Mouse (Mus musculus): Measurements from ENCODE around the gene Adgrg5. TPM values are rescaled to one million over a fixed set of nuclear protein-coding genes. Genes with fewer than 3 reads are reported as not detected.
A peak's percentile ranks its signal among the peaks of the same experiment; 100 is the strongest.

Gene Adgrg5
- polyA plus RNA-seq, 1 experiment, result 0.08 TPM

DNA sequence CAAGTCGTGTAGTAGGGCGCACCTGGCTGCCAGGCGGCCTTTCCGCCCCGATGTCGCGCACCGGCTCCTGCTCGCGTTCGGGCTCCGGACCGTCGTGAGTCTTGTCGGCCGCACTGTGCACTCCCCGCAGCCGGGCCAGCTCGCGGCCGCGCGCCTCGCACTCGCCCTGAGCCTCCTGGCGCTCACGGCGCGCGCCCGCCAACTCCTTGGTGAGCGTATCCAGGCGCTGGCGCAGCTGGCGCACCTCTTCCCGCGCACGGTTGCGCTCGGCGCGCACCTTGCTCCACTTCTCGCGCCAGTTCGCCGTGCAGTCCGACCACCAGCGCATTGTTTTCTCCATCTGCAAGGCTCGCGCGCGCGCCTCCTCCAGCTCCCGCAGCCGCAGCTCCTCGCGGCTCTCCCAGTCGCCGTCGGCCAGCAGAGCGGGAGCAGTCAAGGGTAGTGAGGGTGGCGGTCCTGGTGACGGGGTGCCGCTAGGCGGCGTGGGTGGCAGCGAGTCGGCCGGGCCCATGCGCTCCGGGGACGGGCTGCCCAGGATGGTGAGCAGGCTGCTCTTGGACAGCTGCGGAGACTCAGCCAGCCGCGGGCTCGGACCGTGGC, 10.3 kb upstream of the Adgrg5 start:
- no peak overlapping the region for H3K27ac ChIP-seq (ENCODE audit: insufficient read depth, low read length)
- peak in 1 of 2 experiments; percentile 36 for DNase-seq
- H3K4me3 ChIP-seq (replicated peaks; ENCODE audit: insufficient read depth, low read depth, low read length), result no peak overlapping the region
- H3K27me3 ChIP-seq (ENCODE audit: control insufficient read depth, insufficient read depth, low read length), result no peaks in the 10 kb centered on the region; the same call in 1 of the 2 replicates
- H3K4me1 ChIP-seq (ENCODE audit: control insufficient read depth, insufficient read depth, low read length), result no peaks in the 10 kb centered on the region; the same call in 1 of the 2 replicates
- WGBS, result 9% methylated on average over 77 of the region's 77 CpGs
- 0 out of 2 replicates have a peak, but pooled peaks have one; percentile 27 for TF ChIP-seq CTCF (IDR thresholded peaks at IDR 0.05; ENCODE audit: borderline replicate concordance, insufficient read depth, low read depth, low read length)
- TF ChIP-seq POLR2A (IDR thresholded peaks at IDR 0.05; ENCODE audit: borderline replicate concordance, insufficient read depth, low read length), result no peak

DNA sequence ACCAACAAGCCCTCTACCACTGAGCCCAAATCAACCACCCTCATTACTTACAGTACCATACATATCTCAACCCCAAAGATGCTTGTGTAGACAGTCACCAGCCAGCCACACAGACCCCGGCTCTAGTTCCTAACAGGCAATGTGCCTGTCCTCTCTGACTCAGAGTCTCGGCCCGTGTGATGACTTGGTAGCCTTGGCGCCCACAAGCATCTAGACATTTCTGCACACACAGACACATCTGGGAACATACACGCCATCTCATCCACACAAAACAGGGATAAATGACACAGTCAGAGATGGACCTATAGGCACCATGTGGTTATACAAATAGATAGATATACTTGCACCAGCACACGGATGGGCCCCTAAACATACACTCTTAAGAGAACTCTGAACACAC, 9.2 kb upstream of the Adgrg5 start:
- DNase-seq, result no peak
- H3K27ac ChIP-seq (ENCODE audit: insufficient read depth, low read length), result no peak overlapping the region
- 52% methylated on average over 6 of the region's 6 CpGs for WGBS
- H3K4me1 ChIP-seq (ENCODE audit: control insufficient read depth, insufficient read depth, low read length), result no peaks in the 10 kb centered on the region; the same call in 1 of the 2 replicates
- no peaks in the 10 kb centered on the region; the same call in 1 of the 2 replicates for H3K27me3 ChIP-seq (ENCODE audit: control insufficient read depth, insufficient read depth, low read length)
- no peak overlapping the region for H3K4me3 ChIP-seq (replicated peaks; ENCODE audit: insufficient read depth, low read depth, low read length)
- TF ChIP-seq POLR2A (IDR thresholded peaks at IDR 0.05; ENCODE audit: borderline replicate concordance, insufficient read depth, low read length) (no peak), CTCF (IDR thresholded peaks at IDR 0.05; ENCODE audit: borderline replicate concordance, insufficient read depth, low read depth, low read length) (no peak)

DNA sequence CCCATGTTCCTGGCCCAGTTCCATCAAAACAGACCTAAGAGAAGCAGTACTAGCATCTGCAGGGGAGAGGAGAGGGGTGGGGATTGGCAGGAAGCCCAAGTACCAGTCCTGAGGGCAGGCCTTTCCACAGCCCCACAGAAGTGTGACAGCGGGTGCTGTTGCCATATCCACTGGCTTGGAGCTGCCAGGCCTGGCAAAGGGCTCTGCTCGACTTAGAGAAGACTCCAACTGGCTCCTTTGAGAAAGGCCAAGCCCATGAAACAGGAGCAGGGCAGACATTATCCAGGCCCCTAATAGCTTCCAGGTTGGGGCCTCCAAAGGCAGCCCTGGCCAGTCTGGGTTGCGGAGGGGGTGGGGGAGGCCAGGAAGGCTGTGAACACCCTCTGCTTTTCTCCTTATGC, 8.8 kb upstream of the Adgrg5 start:
- no peak for TF ChIP-seq CTCF (IDR thresholded peaks at IDR 0.05; ENCODE audit: borderline replicate concordance, insufficient read depth, low read depth, low read length)
- Histone ChIP-seq H3K4me1 (ENCODE audit: control insufficient read depth, insufficient read depth, low read length) (no peaks in the 10 kb centered on the region; the same call in 1 of the 2 replicates), H3K27ac (ENCODE audit: insufficient read depth, low read length) (no peak overlapping the region), H3K4me3 (replicated peaks; ENCODE audit: insufficient read depth, low read depth, low read length) (no peak overlapping the region), H3K27me3 (ENCODE audit: control insufficient read depth, insufficient read depth, low read length) (no peaks in the 10 kb centered on the region; the same call in 1 of the 2 replicates)
- no peak for DNase-seq
- WGBS, result 27% methylated on average over 3 of the region's 3 CpGs

DNA sequence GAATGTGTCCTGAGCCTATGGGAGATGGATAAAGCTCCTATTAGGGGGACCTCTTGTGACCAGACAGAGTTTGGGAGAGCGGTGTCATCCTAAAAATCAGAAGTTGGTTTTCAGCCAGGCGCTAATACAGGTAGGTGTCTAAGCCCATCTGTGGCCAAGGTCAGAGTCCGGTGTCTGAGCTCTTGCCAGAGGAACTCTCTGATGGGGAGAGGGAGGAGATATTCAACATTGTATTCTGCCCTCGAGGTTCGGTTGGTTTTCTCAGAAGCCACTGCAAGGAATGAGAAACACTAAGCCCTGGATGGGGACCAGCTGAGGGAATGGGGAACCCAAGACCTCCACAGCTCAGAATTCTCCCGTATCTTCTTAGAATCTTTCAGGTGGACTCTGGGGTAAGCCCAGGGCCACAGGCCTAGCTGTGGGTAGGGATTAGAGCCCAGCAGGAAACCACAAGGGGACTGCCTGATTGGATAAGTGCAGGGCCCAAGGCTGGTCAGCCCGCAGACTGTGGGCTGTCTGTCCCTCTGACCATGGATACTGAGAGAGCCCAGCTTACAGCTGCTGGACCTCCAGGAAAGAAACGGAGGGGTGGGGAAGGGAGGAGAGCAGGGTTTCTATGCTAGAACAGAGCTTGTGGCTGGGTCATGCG, 7.1 kb upstream of the Adgrg5 start:
- Histone ChIP-seq H3K27me3 (ENCODE audit: control insufficient read depth, insufficient read depth, low read length) (no peaks in the 10 kb centered on the region; the same call in 1 of the 2 replicates), H3K4me1 (ENCODE audit: control insufficient read depth, insufficient read depth, low read length) (no peaks in the 10 kb centered on the region; the same call in 1 of the 2 replicates), H3K4me3 (replicated peaks; ENCODE audit: insufficient read depth, low read depth, low read length) (no peak overlapping the region), H3K27ac (ENCODE audit: insufficient read depth, low read length) (no peak overlapping the region)
- no peak for DNase-seq
- WGBS, result 57% methylated on average over 9 of the region's 9 CpGs
- TF ChIP-seq POLR2A (IDR thresholded peaks at IDR 0.05; ENCODE audit: borderline replicate concordance, insufficient read depth, low read length), result no peak
- no peak for TF ChIP-seq CTCF (IDR thresholded peaks at IDR 0.05; ENCODE audit: borderline replicate concordance, insufficient read depth, low read depth, low read length)

DNA sequence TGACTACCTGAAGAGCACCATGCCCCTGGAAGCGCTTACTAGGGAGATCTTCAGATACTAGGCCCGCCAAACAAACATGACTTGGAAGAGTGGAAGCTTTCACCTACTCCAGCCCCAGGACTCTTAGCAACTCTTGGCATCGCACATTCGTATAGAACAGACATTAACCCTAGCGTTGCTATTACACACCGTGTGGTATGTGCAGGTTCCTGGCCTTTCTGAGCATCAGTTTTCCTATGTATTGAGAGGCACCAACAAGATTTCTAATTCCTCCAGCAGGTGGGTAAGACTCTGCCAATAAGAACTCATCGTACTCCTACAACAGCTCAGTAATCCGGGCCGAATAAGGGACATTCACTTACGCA, 6.6 kb upstream of the Adgrg5 start:
- no peaks in the 10 kb centered on the region; the same call in 1 of the 2 replicates for H3K4me1 ChIP-seq (ENCODE audit: control insufficient read depth, insufficient read depth, low read length)
- no peaks in the 10 kb centered on the region; the same call in 1 of the 2 replicates for H3K27me3 ChIP-seq (ENCODE audit: control insufficient read depth, insufficient read depth, low read length)
- no peak overlapping the region for H3K27ac ChIP-seq (ENCODE audit: insufficient read depth, low read length)
- TF ChIP-seq POLR2A (IDR thresholded peaks at IDR 0.05; ENCODE audit: borderline replicate concordance, insufficient read depth, low read length), result no peak
- TF ChIP-seq CTCF (IDR thresholded peaks at IDR 0.05; ENCODE audit: borderline replicate concordance, insufficient read depth, low read depth, low read length), result no peak
- no peak for DNase-seq
- 18% methylated on average over 10 of the region's 10 CpGs for WGBS
- peak overlapping the region; percentile 31 for H3K4me3 ChIP-seq (replicated peaks; ENCODE audit: insufficient read depth, low read depth, low read length)

DNA sequence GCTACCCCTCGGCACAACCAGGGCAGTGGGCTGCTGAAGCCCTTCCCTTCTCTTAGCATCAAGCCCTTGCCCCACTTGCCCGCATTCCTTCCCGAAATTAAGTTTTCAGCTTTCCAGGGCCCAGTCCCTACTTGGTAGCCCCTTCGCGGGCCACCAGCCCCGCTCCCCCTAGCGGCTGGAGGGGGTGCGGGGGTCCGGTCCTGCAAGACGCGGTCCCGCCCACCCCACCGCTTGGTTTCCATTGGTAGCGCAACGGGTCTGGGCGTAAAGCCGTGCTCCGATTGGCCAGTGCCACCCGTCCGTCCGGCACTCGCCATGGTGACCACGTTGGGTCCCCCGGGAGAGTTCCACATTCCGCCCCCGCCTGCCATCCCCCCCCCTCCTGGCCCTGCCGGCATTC, 6.1 kb upstream of the Adgrg5 start:
- Histone ChIP-seq H3K27ac (ENCODE audit: insufficient read depth, low read length) (no peak overlapping the region), H3K27me3 (ENCODE audit: control insufficient read depth, insufficient read depth, low read length) (no peaks in the 10 kb centered on the region; the same call in 1 of the 2 replicates)
- under 1% methylated on average over 27 of the region's 27 CpGs for WGBS

DNA sequence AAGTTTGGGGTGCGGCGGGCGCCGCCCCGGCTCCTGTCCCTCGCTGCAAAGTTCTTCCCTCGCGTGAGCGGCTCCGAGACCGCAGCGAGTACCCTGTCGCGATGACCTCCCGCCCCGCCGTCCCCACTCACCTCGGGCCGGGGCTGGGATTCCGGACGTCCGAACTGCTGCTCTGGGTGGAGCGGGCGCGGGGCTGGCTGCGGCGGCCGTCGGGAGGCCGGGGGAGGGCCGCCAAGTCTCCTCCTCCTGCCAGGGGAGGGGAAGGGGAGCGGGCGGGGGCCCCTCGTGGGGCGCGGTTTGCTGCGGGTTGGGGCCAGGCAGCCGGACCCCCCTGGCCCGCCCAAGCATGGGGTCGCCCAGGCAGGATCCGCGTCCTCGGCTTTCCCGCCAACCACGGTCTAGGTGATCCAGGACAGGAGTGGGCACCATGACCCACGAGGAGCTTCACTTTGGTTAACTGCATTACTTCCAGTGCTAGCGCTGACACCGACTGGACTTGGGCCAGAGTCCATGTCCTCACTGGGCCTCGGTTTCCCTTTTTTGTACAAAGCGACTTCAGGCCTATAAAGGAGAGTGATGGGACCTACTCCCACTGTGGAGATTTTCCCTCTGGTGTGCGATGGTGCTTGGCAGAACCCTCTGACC, 5.5 kb upstream of the Adgrg5 start, which contains the start of gene Ccdc102a:
TSS of gene Ccdc102a (minus strand) at position 248 of the 645 bp plus-strand sequence.
- H3K4me1 ChIP-seq (ENCODE audit: control insufficient read depth, insufficient read depth, low read length), result no peaks in the 10 kb centered on the region; the same call in 1 of the 2 replicates
- WGBS, result 4% methylated on average over 48 of the region's 51 CpGs
- no peak for TF ChIP-seq POLR2A (IDR thresholded peaks at IDR 0.05; ENCODE audit: borderline replicate concordance, insufficient read depth, low read length)
- TF ChIP-seq CTCF (IDR thresholded peaks at IDR 0.05; ENCODE audit: borderline replicate concordance, insufficient read depth, low read depth, low read length), result no peak
- no peak for DNase-seq
- no peak within 1 kb of the TSS for H3K27ac ChIP-seq (ENCODE audit: insufficient read depth, low read length)
- H3K4me3 ChIP-seq (replicated peaks; ENCODE audit: insufficient read depth, low read depth, low read length), result peak within 1 kb of the TSS; percentile 31
- no peaks in the 10 kb centered on the region; the same call in 1 of the 2 replicates for H3K27me3 ChIP-seq (ENCODE audit: control insufficient read depth, insufficient read depth, low read length)

More for the DNA sequence above, 6.1 kb upstream of the Adgrg5 start:
- DNase-seq, result peak; percentile 42 to 56
- no peak for TF ChIP-seq POLR2A (IDR thresholded peaks at IDR 0.05; ENCODE audit: borderline replicate concordance, insufficient read depth, low read length)
- TF ChIP-seq CTCF (IDR thresholded peaks at IDR 0.05; ENCODE audit: borderline replicate concordance, insufficient read depth, low read depth, low read length), result peak; percentile 18; the same call in 1 of the 2 replicates
- Histone ChIP-seq H3K4me1 (ENCODE audit: control insufficient read depth, insufficient read depth, low read length) (no peaks in the 10 kb centered on the region; the same call in 1 of the 2 replicates), H3K4me3 (replicated peaks; ENCODE audit: insufficient read depth, low read depth, low read length) (peak overlapping the region; percentile 31)
